Mouse (Mus musculus) limb, embryonic 15.5 days (tissue): Measurements from ENCODE around the gene Ralgps2. TPM values are rescaled to one million over a fixed set of nuclear protein-coding genes. Genes with fewer than 3 reads are reported as not detected.
A peak's percentile ranks its signal among the peaks of the same experiment; 100 is the strongest.

ENCODE experiments used
- ATAC-seq: fragments of 200-750 bp; cut with Nextera tagmentation; 2 replicates; pipeline ENCODE4 v1.8.0; 2017; ENCODE audit warnings: low read depth, moderate TSS enrichment; ENCODE audit not compliant: insufficient number of reproducible peaks, low FRiP score, low TSS enrichment
- H3K27ac ChIP-seq: fragments of 300-500 bp; sonication (generic); 2 replicates; pipeline ENCODE4 v1.5.1; 2015; ENCODE audit warnings: moderate library complexity, mild to moderate bottlenecking, inconsistent platforms
- H3K27me3 ChIP-seq: fragments of 300-500 bp; sonication (generic); 2 replicates; pipeline ENCODE4 v1.6.1; 2015; ENCODE audit warnings: inconsistent platforms
- H3K36me3 ChIP-seq: fragments of 300-500 bp; sonication (generic); 2 replicates; pipeline ENCODE4 v1.6.1; 2015; ENCODE audit warnings: inconsistent platforms
- H3K4me1 ChIP-seq: fragments of 300-500 bp; sonication (generic); 2 replicates; pipeline ENCODE4 v1.6.1; 2015; ENCODE audit warnings: inconsistent platforms
- H3K4me2 ChIP-seq: fragments of 300-500 bp; sonication (generic); 2 replicates; pipeline ENCODE4 v1.6.1; 2015; ENCODE audit warnings: mild to moderate bottlenecking, inconsistent platforms
- H3K4me3 ChIP-seq: fragments of 300-500 bp; sonication (generic); 2 replicates; pipeline ENCODE4 v1.5.1; 2015; ENCODE audit warnings: mild to moderate bottlenecking, inconsistent platforms
- H3K9ac ChIP-seq: fragments of 300-500 bp; sonication (generic); 2 replicates; pipeline ENCODE4 v1.6.1; 2015; ENCODE audit warnings: inconsistent platforms
- H3K9me3 ChIP-seq: fragments of 300-500 bp; sonication (generic); 2 replicates; pipeline ENCODE4 v1.6.1; 2016; ENCODE audit warnings: inconsistent platforms
- WGBS: fragments of 180-500 bp; shearing (Covaris S2); methylation state at CpG from one replicate; pipeline ENCODE4 v1.1.7; 2015; 5-methylcytosine and 5-hydroxymethylcytosine counted together
- polyA plus RNA-seq: library from polyadenylated mRNA; unstranded; fragments of >200 nt; fragmentation: Nextera tagmentation; extraction: Ambion mirVana; gene quantifications from 2 replicates; pipeline ENCODE4 v1.2.1, GENCODE M21; 2015

Ralgps2 gene
- polyA plus RNA-seq, 1 experiment from 2014 or later: 88.8 TPM

DNA sequence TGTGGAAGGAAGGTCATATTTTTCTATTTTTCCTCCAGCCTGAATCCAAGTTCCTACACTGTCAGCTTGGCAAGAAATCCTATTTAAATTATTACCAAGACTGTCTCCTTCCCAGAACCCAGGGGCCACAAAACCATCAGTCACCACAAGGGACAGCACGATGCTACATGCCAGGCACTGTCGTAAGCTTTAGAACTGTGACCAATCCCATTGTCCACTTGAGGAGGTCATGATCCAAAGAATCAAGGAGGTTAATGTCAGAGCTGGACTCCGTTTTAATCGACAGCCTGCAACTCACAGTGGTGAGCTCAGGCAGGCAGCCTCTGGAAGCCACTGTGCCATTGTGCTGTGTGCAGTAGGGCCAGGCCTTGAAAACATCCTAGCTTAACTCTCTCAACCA, 181.1 kb downstream of the Ralgps2 start:
- peaks cover 46% of the 10 kb centered on the region for H3K4me1 ChIP-seq
- H3K9ac ChIP-seq: no peak overlapping the region
- no peak overlapping the region for H3K4me3 ChIP-seq
- H3K27ac ChIP-seq: 0 out of 2 replicates have a peak overlapping the region, but pooled peaks have one; percentile 43
- no peaks in the 10 kb centered on the region for H3K9me3 ChIP-seq
- no peak overlapping the region for H3K4me2 ChIP-seq
- 50% methylated on average over 4 of the region's 4 CpGs for WGBS
- no peak for ATAC-seq
- no peaks in the 10 kb centered on the region for H3K36me3 ChIP-seq
- no peaks in the 10 kb centered on the region for H3K27me3 ChIP-seq

DNA sequence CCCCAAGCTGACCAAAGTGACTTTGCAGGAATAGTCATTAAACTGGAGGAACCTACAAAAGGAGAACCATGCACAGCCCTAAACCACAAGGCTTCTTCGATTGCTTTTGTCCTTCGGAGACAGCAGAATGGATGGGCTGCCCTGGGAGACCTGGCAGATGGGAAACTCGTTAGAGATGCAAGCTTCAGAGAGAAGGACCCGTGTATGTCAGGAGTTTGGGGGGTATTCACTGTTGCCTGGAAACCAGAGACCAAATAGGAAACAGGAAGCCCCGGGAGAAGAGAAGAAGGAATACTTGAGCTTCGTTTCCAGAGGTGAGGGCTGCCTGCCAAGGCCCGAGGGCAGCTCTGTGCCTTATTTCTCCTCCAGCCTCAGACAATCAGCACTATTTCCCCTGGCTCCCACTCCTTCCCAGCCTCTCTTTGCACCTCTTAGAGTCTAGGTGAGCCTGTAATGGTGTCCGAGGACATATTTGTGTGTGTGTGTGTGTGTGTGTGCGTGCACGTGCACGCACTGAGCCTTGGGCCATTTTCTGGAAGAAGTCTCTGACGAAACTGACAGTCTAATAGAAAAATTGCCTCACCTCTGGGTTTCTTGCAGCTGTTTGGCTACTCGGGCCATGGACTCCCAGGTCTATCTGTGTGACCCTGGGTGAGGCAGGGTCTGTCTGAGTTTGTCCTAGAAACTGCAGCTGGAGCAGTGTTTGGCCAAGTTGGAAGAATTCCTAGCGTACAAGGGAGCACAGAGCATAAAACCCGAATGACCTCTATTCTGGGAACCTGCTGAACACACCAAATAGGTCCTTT, 184.6 kb downstream of the Ralgps2 start:
- H3K9me3 ChIP-seq: no peaks in the 10 kb centered on the region
- H3K4me3 ChIP-seq: no peak overlapping the region
- peak; percentile 50 for ATAC-seq
- 32% methylated on average over 15 of the region's 15 CpGs for WGBS
- H3K27me3 ChIP-seq: no peaks in the 10 kb centered on the region
- peak overlapping the region; percentile 80 for H3K27ac ChIP-seq
- H3K36me3 ChIP-seq: no peaks in the 10 kb centered on the region
- H3K9ac ChIP-seq: no peak overlapping the region
- peaks cover 38% of the 10 kb centered on the region for H3K4me1 ChIP-seq
- peak overlapping the region; percentile 6; the same call in 1 of the 2 replicates for H3K4me2 ChIP-seq

Other genes starting within 250 kb of the Ralgps2 start
- gene Fam20b, start 220.5 kb downstream of the Ralgps2 start, polyA plus RNA-seq: 28.8 and 32.5 TPM in 2 replicates
- 90.5 and 96.3 TPM in 2 replicates for gene Angptl1, start 101.1 kb downstream of the Ralgps2 start, polyA plus RNA-seq
- not detected in 2 replicates for gene Tex35, start 169.1 kb upstream of the Ralgps2 start, polyA plus RNA-seq